Mouse (Mus musculus): ENCODE measurements around the gene Pik3c2b. TPM values are rescaled to one million over a fixed set of nuclear protein-coding genes. Genes with fewer than 3 reads are reported as not detected.

The Pik3c2b gene
- polyA plus RNA-seq, 2 experiments from 2014 or later: 0.78 to 1.1 TPM

GRCm38 (mm10) chr1:133100980-133101798, 55.7 kb downstream of the Pik3c2b start:
- peak; percentile 66 for ATAC-seq

- no peak for ATAC-seq
These were observed 56.6 kb downstream of the Pik3c2b start for GRCm38 (mm10) chr1:133102108-133102507.

- no peak for ATAC-seq
These were observed 57.8 kb downstream of the Pik3c2b start for GRCm38 (mm10) chr1:133103315-133103714.

GRCm38 (mm10) chr1:133103871-133104270, 58.4 kb downstream of the Pik3c2b start:
- no peak for ATAC-seq

- ATAC-seq: no peak
These were observed 70.6 kb downstream of the Pik3c2b start for GRCm38 (mm10) chr1:133116108-133116507.

- ATAC-seq: no peak
These were observed 72.7 kb downstream of the Pik3c2b start for GRCm38 (mm10) chr1:133118127-133118526.

- ATAC-seq: no peak
These were observed 73.4 kb downstream of the Pik3c2b start for GRCm38 (mm10) chr1:133118844-133119243.

- ATAC-seq: no peak
These were observed 74.7 kb downstream of the Pik3c2b start for GRCm38 (mm10) chr1:133119931-133120712.

- no peak for ATAC-seq
These were observed 75.8 kb downstream of the Pik3c2b start for GRCm38 (mm10) chr1:133121246-133121645.

- ATAC-seq: no peak
These were observed 78.7 kb downstream of the Pik3c2b start for GRCm38 (mm10) chr1:133124137-133124536.

GRCm38 (mm10) chr1:133125640-133126364, 80.3 kb downstream of the Pik3c2b start:
- ATAC-seq: no peak

- no peak for ATAC-seq
These were observed 80.9 kb downstream of the Pik3c2b start for GRCm38 (mm10) chr1:133126365-133126740.

- no peak for ATAC-seq
These were observed 81.9 kb downstream of the Pik3c2b start for GRCm38 (mm10) chr1:133127328-133127727.

GRCm38 (mm10) chr1:133129471-133130221, 84.2 kb downstream of the Pik3c2b start:
- ATAC-seq: no peak

GRCm38 (mm10) chr1:133130638-133131560, 85.4 kb downstream of the Pik3c2b start, which contains the start of gene Ppp1r15b:
Gene Ppp1r15b, plus strand, starts transcription at chr1:133131143.
- peak; percentile 95 for ATAC-seq

- peak; percentile 18 for ATAC-seq
These were observed 86.1 kb downstream of the Pik3c2b start for GRCm38 (mm10) chr1:133131561-133131905.

GRCm38 (mm10) chr1:133131936-133132335, 86.5 kb downstream of the Pik3c2b start:
- no peak for ATAC-seq

GRCm38 (mm10) chr1:133132388-133133326, 87.2 kb downstream of the Pik3c2b start:
- ATAC-seq: no peak

GRCm38 (mm10) chr1:133133425-133133824, 88.0 kb downstream of the Pik3c2b start:
- ATAC-seq: no peak

- no peak for ATAC-seq
These were observed 88.6 kb downstream of the Pik3c2b start for GRCm38 (mm10) chr1:133134071-133134470.
